Mouse (Mus musculus) lung, postnatal 10 days (tissue): ENCODE data around the gene Pithd1.
"Not testable (repeated sequence)": the region's sequence is repeated elsewhere in the genome, so short reads cannot be mapped to it uniquely, and the experiment has no call there.

Experiments used
- DNase-seq: peaks from one replicate; pipeline ENCODE4 v3.0.0; 2021

Pithd1 gene

GRCm38 (mm10) chr4:135960717-135961116 is 26.3 kb downstream of the Pithd1 start:
- DNase-seq: peak; percentile 88

- DNase-seq: no peak
These were observed 28.7 kb downstream of the Pithd1 start for GRCm38 (mm10) chr4:135958354-135958753.

- DNase-seq: no peak
These were observed 31.2 kb downstream of the Pithd1 start for GRCm38 (mm10) chr4:135955886-135956285.

GRCm38 (mm10) chr4:135954241-135954640 is 32.8 kb downstream of the Pithd1 start:
- DNase-seq: peak; percentile 85

- DNase-seq: no peak
These were observed 33.9 kb downstream of the Pithd1 start for GRCm38 (mm10) chr4:135953179-135953578.

GRCm38 (mm10) chr4:135951505-135951904 is 35.6 kb downstream of the Pithd1 start:
- no peak for DNase-seq

- no peak for DNase-seq
These were observed 36.7 kb downstream of the Pithd1 start for GRCm38 (mm10) chr4:135950365-135950764.

GRCm38 (mm10) chr4:135949911-135950310 is 37.2 kb downstream of the Pithd1 start:
- no peak for DNase-seq

GRCm38 (mm10) chr4:135949475-135949874 is 37.6 kb downstream of the Pithd1 start:
- DNase-seq: peak; percentile 60

GRCm38 (mm10) chr4:135948142-135948541 is 38.9 kb downstream of the Pithd1 start:
- no peak for DNase-seq

- no peak for DNase-seq
These were observed 40.3 kb downstream of the Pithd1 start for GRCm38 (mm10) chr4:135946659-135947301.

GRCm38 (mm10) chr4:135946278-135946658 is 40.8 kb downstream of the Pithd1 start, which contains the start of gene Hmgcl:
TSS of gene Hmgcl (plus strand) at chr4:135946448.
- peak; percentile 99 for DNase-seq

GRCm38 (mm10) chr4:135945706-135946105 is 41.4 kb downstream of the Pithd1 start:
- DNase-seq: no peak

GRCm38 (mm10) chr4:135943389-135943788 is 43.7 kb downstream of the Pithd1 start:
- no peak for DNase-seq

- DNase-seq: no peak
These were observed 44.9 kb downstream of the Pithd1 start for GRCm38 (mm10) chr4:135942193-135942592.

GRCm38 (mm10) chr4:135941026-135941425 is 46.0 kb downstream of the Pithd1 start:
- DNase-seq: not testable (repeated sequence)

GRCm38 (mm10) chr4:135938858-135939257 is 48.2 kb downstream of the Pithd1 start:
- no peak for DNase-seq

GRCm38 (mm10) chr4:135935502-135935901 is 51.6 kb downstream of the Pithd1 start:
- DNase-seq: peak; percentile 75

- no peak for DNase-seq
These were observed 52.2 kb downstream of the Pithd1 start for GRCm38 (mm10) chr4:135934708-135935500.

- DNase-seq: peak; percentile 44
These were observed 55.2 kb downstream of the Pithd1 start for GRCm38 (mm10) chr4:135931832-135932231.

GRCm38 (mm10) chr4:135930239-135930638 is 56.8 kb downstream of the Pithd1 start:
- no peak for DNase-seq

- no peak for DNase-seq
These were observed 57.2 kb downstream of the Pithd1 start for GRCm38 (mm10) chr4:135929828-135930227.

GRCm38 (mm10) chr4:135929405-135929804 is 57.7 kb downstream of the Pithd1 start:
- no peak for DNase-seq

GRCm38 (mm10) chr4:135928376-135928775 is 58.7 kb downstream of the Pithd1 start:
- DNase-seq: no peak
